Mouse (Mus musculus) ES-Bruce4 (cell line): ENCODE results near the gene Slc5a10. TPM values are rescaled to one million over a fixed set of nuclear protein-coding genes. Genes with fewer than 3 reads are reported as not detected.

Source experiments
- H3K27ac ChIP-seq: 2 replicates; pipeline ENCODE4 v1.5.1; 2012; ENCODE audit warnings: low read length, inconsistent platforms; ENCODE audit not compliant: insufficient read depth
- H3K27me3 ChIP-seq: 2 replicates; pipeline ENCODE4 v1.6.1; 2012; ENCODE audit warnings: mild to moderate bottlenecking, low read length, inconsistent platforms; ENCODE audit not compliant: control insufficient read depth, poor library complexity, insufficient read depth, severe bottlenecking
- H3K36me3 ChIP-seq: 2 replicates; pipeline ENCODE4 v1.6.1; 2012; ENCODE audit warnings: inconsistent platforms, mild to moderate bottlenecking, low read length, moderate library complexity; ENCODE audit not compliant: control insufficient read depth, poor library complexity, insufficient read depth, severe bottlenecking
- H3K4me1 ChIP-seq: one replicate; pipeline ENCODE4 v1.8.1; 2011; ENCODE audit warnings: low read length; ENCODE audit not compliant: control insufficient read depth, insufficient read depth
- H3K4me3 ChIP-seq: 2 replicates; pipeline ENCODE4 v1.5.1; 2011; ENCODE audit warnings: low read depth, mild to moderate bottlenecking, low read length
- H3K9ac ChIP-seq: 2 replicates; pipeline ENCODE4 v1.6.1; 2012; ENCODE audit warnings: low read depth, mild to moderate bottlenecking, inconsistent platforms; ENCODE audit not compliant: poor library complexity, severe bottlenecking
- H3K9me3 ChIP-seq: replicated peaks from 2 replicates; pipeline ENCODE4 v1.6.1; 2012; ENCODE audit warnings: mild to moderate bottlenecking, low read length, inconsistent platforms; ENCODE audit not compliant: control insufficient read depth, poor library complexity, insufficient read depth, severe bottlenecking
- CTCF ChIP-seq: IDR thresholded peaks from one replicate; pipeline ENCODE4 v1.8.1; 2011; ENCODE audit warnings: low read depth, low read length
- EP300 ChIP-seq: IDR thresholded peaks from 2 replicates; pipeline ENCODE4 v1.6.1; 2011; ENCODE audit warnings: low read depth, low read length; ENCODE audit not compliant: insufficient read depth
- POLR2A ChIP-seq: IDR thresholded peaks from one replicate; pipeline ENCODE4 v1.8.1; 2011; ENCODE audit warnings: low read length; ENCODE audit not compliant: insufficient read depth
- polyA plus RNA-seq: library from polyadenylated mRNA; stranded (reverse); fragments of >200 nt; gene quantifications from 2 replicates; pipeline ENCODE4 v1.2.4, GENCODE M21; 2011; ENCODE audit warnings: low read depth; ENCODE audit not compliant: missing spikeins, insufficient read depth, insufficient read length

The Slc5a10 gene
- polyA plus RNA-seq, 1 experiment: not detected

GRCm38 (mm10) chr11:61665401-61665800 is 55.2 kb downstream of the Slc5a10 start:
- H3K4me3 ChIP-seq: no peak overlapping the region
- H3K4me1 ChIP-seq: no peaks in the 10 kb centered on the region
- H3K27me3 ChIP-seq: no peaks in the 10 kb centered on the region
- TF ChIP-seq POLR2A: no peak
- no peak for TF ChIP-seq EP300
- no peak for TF ChIP-seq CTCF
- no peaks in the 10 kb centered on the region for H3K36me3 ChIP-seq
- no peaks in the 10 kb centered on the region for H3K9me3 ChIP-seq
- H3K9ac ChIP-seq: no peak overlapping the region
- H3K27ac ChIP-seq: no peak overlapping the region

- Histone ChIP-seq H3K4me3 (no peak overlapping the region), H3K36me3 (no peaks in the 10 kb centered on the region), H3K27me3 (no peaks in the 10 kb centered on the region), H3K9ac (no peak overlapping the region), H3K4me1 (no peaks in the 10 kb centered on the region), H3K9me3 (no peaks in the 10 kb centered on the region), H3K27ac (no peak overlapping the region)
- TF ChIP-seq CTCF (no peak), EP300 (no peak), POLR2A (no peak)
Observed at GRCm38 (mm10) chr11:61662189-61662588, 58.4 kb downstream of the Slc5a10 start.

- TF ChIP-seq EP300 (no peak), CTCF (no peak), POLR2A (no peak)
- Histone ChIP-seq H3K27ac (no peak overlapping the region), H3K9me3 (no peaks in the 10 kb centered on the region), H3K9ac (no peak overlapping the region), H3K27me3 (no peaks in the 10 kb centered on the region), H3K4me1 (no peaks in the 10 kb centered on the region), H3K36me3 (no peaks in the 10 kb centered on the region), H3K4me3 (no peak overlapping the region)
Observed at GRCm38 (mm10) chr11:61660806-61661392, 59.7 kb downstream of the Slc5a10 start.

- TF ChIP-seq EP300 (no peak), CTCF (no peak), POLR2A (no peak)
- Histone ChIP-seq H3K4me1 (no peaks in the 10 kb centered on the region), H3K27ac (no peak overlapping the region), H3K27me3 (no peaks in the 10 kb centered on the region), H3K9me3 (no peaks in the 10 kb centered on the region), H3K36me3 (no peaks in the 10 kb centered on the region), H3K4me3 (no peak overlapping the region), H3K9ac (no peak overlapping the region)
Observed at GRCm38 (mm10) chr11:61660001-61660400, 60.6 kb downstream of the Slc5a10 start.

GRCm38 (mm10) chr11:61659011-61659858 is 61.4 kb downstream of the Slc5a10 start:
- H3K4me1 ChIP-seq: no peaks in the 10 kb centered on the region
- H3K27ac ChIP-seq: no peak overlapping the region
- no peaks in the 10 kb centered on the region for H3K27me3 ChIP-seq
- no peaks in the 10 kb centered on the region for H3K9me3 ChIP-seq
- no peak overlapping the region for H3K4me3 ChIP-seq
- no peak overlapping the region for H3K9ac ChIP-seq
- H3K36me3 ChIP-seq: no peaks in the 10 kb centered on the region
- TF ChIP-seq EP300: no peak
- no peak for TF ChIP-seq POLR2A
- no peak for TF ChIP-seq CTCF

GRCm38 (mm10) chr11:61658360-61658922 is 62.2 kb downstream of the Slc5a10 start:
- Histone ChIP-seq H3K9me3 (no peaks in the 10 kb centered on the region), H3K36me3 (no peaks in the 10 kb centered on the region), H3K9ac (no peak overlapping the region), H3K4me1 (no peaks in the 10 kb centered on the region), H3K27ac (no peak overlapping the region), H3K27me3 (no peaks in the 10 kb centered on the region), H3K4me3 (no peak overlapping the region)
- TF ChIP-seq EP300 (no peak), CTCF (no peak), POLR2A (no peak)
